Mouse (Mus musculus): ENCODE results near the gene Tuba3b. TPM values are rescaled to one million over a fixed set of nuclear protein-coding genes. Genes with fewer than 3 reads are reported as not detected.

The Tuba3b gene
- total and polyA plus RNA-seq, 3 experiments = not detected

- H3K4me1 ChIP-seq (ENCODE audit: insufficient read depth, low read depth, low read length) = no peaks in the 10 kb centered on the region
- H3K36me3 ChIP-seq (replicated peaks) = no peaks in the 10 kb centered on the region
- H3K4me3 ChIP-seq (ENCODE audit: low read depth, low read length) = no peak overlapping the region
- no peak for ATAC-seq (ENCODE audit: extremely low read depth, insufficient number of reproducible peaks, low FRiP score, poor library complexity, severe bottlenecking)
- H3K9me3 ChIP-seq (replicated peaks) = peaks cover 75% of the 10 kb centered on the region
- TF ChIP-seq GATA2 (IDR thresholded peaks at IDR 0.05; ENCODE audit: borderline replicate concordance, low read depth, low read length) = no peak
- no peak for TF ChIP-seq GATA1 (IDR thresholded peaks at IDR 0.05; ENCODE audit: borderline replicate concordance, low read length)
- TF ChIP-seq TAL1 (conservative IDR thresholded peaks at IDR 0.05; ENCODE audit: low read depth, low read length) = no peak
- no peak for TF ChIP-seq POLR2AphosphoS5 (IDR thresholded peaks at IDR 0.05; ENCODE audit: insufficient replicate concordance, low read depth, low read length)
- TF ChIP-seq CTCF (IDR thresholded peaks at IDR 0.05; ENCODE audit: low read depth, low read length) = no peak
- no peak for DNase-seq (ENCODE audit: low spot score)
- no peaks in the 10 kb centered on the region for H3K27me3 ChIP-seq (ENCODE audit: insufficient read depth, low read length)
These were observed 52.1 kb downstream of the Tuba3b start for GRCm38 (mm10) chr6:145667654-145668053.

GRCm38 (mm10) chr6:145669596-145670071, 54.1 kb downstream of the Tuba3b start:
- DNase-seq (ENCODE audit: low spot score) (no peak), ATAC-seq (ENCODE audit: extremely low read depth, insufficient number of reproducible peaks, low FRiP score, poor library complexity, severe bottlenecking) (no peak)
- H3K4me3 ChIP-seq (ENCODE audit: low read depth, low read length) = no peak overlapping the region
- TF ChIP-seq CTCF (IDR thresholded peaks at IDR 0.05; ENCODE audit: low read depth, low read length) (no peak), GATA2 (IDR thresholded peaks at IDR 0.05; ENCODE audit: borderline replicate concordance, low read depth, low read length) (no peak), POLR2AphosphoS5 (IDR thresholded peaks at IDR 0.05; ENCODE audit: insufficient replicate concordance, low read depth, low read length) (no peak), GATA1 (IDR thresholded peaks at IDR 0.05; ENCODE audit: borderline replicate concordance, low read length) (no peak), TAL1 (conservative IDR thresholded peaks at IDR 0.05; ENCODE audit: low read depth, low read length) (no peak)
- H3K4me1 ChIP-seq (ENCODE audit: insufficient read depth, low read depth, low read length) = no peaks in the 10 kb centered on the region
- H3K9me3 ChIP-seq (replicated peaks) = peaks cover 73% of the 10 kb centered on the region
- no peaks in the 10 kb centered on the region for H3K36me3 ChIP-seq (replicated peaks)
- no peaks in the 10 kb centered on the region for H3K27me3 ChIP-seq (ENCODE audit: insufficient read depth, low read length)

Other genes starting within 250 kb of the Tuba3b start
- not detected in 2 replicates for gene Lmntd1, start 1.4 kb upstream of the Tuba3b start, total RNA-seq (2014; fragmentation: Nextera tagmentation)
- 0.22 and 0.35 TPM in 2 replicates for gene Lmntd1, start 1.4 kb upstream of the Tuba3b start, total RNA-seq (2017)
- not detected in 2 replicates for gene Lmntd1, start 1.4 kb upstream of the Tuba3b start, polyA plus RNA-seq (2012)
- not detected in 2 replicates for gene Rassf8, start 131.0 kb downstream of the Tuba3b start, total RNA-seq (2014; fragmentation: Nextera tagmentation)
- under 0.01 and 0.16 TPM in 2 replicates for gene Rassf8, start 131.0 kb downstream of the Tuba3b start, total RNA-seq (2017)
- not detected in 2 replicates for gene Rassf8, start 131.0 kb downstream of the Tuba3b start, polyA plus RNA-seq (2012)
- gene Bhlhe41, start 249.8 kb downstream of the Tuba3b start, total RNA-seq (2014; fragmentation: Nextera tagmentation) = not detected in 2 replicates
- 0.11 TPM in 1 of 2 replicates, not detected in the other for gene Bhlhe41, start 249.8 kb downstream of the Tuba3b start, total RNA-seq (2017)
- 0.01 TPM in 1 of 2 replicates, not detected in the other for gene Bhlhe41, start 249.8 kb downstream of the Tuba3b start, polyA plus RNA-seq (2012)